Mouse (Mus musculus): ENCODE data around the gene Ankrd31.
A peak's percentile ranks its signal among the peaks of the same experiment; 100 is the strongest.
"Not testable (repeated sequence)": the region's sequence is repeated elsewhere in the genome, so short reads cannot be mapped to it uniquely, and the experiment has no call there.

The Ankrd31 gene

DNA sequence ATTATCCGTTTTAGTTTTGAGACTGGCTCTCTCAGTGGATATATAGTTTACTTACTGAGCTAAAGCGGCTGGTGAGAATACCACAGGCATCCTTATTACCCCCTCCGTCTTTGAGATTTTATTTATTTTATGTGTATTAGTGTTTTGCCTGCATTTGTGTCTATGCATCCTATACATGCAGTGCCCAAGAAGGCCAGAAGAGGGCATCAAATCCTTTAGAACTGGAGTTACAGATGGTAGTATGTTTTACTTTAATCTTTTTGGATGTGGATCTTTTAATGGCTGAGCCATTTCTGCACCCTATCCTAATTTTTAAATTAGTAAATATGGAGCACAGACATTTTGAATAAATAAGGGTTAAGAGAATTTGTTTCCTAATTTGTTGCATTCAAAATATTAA is 107.1 kb downstream of the Ankrd31 start:
- peak; percentile 23 to 69 for DNase-seq (ENCODE audit: low spot score in 2 of 2)

DNA sequence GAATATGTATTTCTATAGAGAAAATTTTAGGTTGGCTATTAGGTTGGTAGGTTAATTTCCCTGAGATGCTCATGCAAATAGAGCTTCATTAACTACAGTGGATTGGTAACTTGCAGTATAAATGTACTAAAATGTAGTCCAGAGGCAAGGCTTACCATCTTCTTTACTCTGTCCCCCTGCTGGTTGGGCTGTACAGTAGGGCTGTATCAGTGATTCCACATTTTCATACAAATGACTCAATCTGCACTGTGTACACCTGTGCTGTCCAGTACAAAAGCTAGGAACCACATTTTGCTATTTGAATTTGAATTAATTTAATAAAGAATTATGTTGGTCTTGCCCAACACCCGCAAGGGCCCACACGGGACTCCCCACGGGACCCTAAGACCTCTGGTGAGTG is 111.1 kb downstream of the Ankrd31 start:
- DNase-seq (ENCODE audit: low spot score in 2 of 2), result no peak

- DNase-seq (ENCODE audit: low spot score in 2 of 2), result no peak
Measured at GRCm38 (mm10) chr13:96870742-96871141, 122.7 kb downstream of the Ankrd31 start.

GRCm38 (mm10) chr13:96874071-96874470 is 126.0 kb downstream of the Ankrd31 start:
- no peak for DNase-seq (ENCODE audit: low spot score in 2 of 2)

DNA sequence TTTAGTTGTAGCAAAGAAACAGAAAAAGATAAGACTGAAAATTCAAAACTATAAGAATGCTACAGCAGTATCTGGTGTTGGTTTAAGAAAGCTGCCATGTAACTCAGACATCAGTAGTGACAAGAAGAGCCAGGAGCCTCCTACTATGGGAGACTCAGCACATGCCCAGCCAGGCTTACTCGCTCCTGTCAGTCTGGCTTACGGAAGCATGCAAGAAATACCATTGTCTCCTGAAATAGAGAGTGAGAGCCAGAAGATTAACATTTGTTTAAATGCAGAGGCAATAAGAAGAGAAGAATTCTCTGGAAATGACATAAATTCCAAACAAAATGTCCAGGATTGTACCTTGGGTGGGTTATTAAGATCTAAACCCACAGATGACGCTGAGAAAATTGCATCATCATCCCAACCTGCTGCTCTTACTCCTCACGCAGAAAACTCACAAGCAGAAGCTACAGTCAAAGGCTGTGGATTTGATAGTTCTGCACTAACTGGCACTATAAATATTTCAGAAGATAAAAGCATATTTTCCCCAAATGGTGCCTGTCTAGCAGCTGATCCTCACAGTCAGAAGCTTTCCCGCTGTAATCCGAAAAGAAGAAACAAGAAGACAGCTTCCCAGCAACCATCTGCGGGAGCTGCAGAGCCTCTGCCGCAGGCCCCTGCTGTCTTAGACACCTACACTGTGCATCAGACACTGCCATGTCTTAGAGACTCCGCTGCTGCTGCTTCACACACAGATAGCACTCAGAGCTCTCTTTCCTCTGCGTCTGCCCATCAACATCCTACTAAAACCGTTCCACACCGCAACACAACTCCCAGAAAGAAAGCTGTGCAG is 130.4 kb downstream of the Ankrd31 start:
- no peak for DNase-seq (ENCODE audit: low spot score in 2 of 2)

- DNase-seq (ENCODE audit: low spot score in 2 of 2), result no peak
Measured at GRCm38 (mm10) chr13:96884534-96884933, 136.5 kb downstream of the Ankrd31 start.

GRCm38 (mm10) chr13:96889985-96890384 is 141.9 kb downstream of the Ankrd31 start:
- no peak for DNase-seq (ENCODE audit: low spot score in 2 of 2)

DNA sequence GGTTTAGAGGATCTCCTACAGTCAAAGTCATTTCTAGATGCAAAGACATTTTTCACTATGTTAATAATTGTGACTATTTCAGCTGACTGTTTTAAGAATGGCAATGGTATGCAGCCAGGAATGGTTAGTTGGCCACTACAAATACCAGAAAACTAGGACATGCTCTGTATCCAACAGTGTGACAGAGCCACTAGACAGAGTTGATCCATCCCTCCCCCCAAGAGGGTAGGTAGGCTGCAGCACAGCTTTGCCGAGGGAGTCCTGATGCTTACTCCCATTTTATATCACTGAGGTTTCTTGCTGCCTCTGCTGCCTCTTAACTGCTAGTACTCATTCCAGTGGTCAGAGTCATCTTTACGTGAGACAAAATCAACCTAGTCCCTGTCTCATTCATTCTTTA is 147.1 kb downstream of the Ankrd31 start:
- no peak for DNase-seq (ENCODE audit: low spot score in 2 of 2)

DNA sequence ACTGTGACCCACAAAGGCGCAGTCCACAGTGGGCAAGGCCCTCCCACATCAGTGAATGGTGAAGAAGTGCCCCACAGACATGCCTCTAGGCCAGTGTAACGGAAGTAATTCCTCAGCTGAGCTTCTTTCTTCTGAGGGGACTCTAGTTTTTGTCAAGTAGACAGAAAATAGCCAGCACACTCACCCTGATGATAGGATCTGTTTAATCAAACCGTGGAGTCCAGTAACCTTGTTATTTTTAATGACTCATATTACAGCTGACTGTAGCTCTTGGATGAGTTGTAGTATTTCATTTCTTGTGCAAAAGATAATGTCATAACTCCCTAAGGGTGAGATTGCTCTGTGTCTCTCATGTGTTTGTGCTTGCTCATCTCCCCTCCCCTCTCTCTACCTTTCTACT is 158.6 kb downstream of the Ankrd31 start:
- DNase-seq (ENCODE audit: low spot score in 2 of 2), result no peak

DNA sequence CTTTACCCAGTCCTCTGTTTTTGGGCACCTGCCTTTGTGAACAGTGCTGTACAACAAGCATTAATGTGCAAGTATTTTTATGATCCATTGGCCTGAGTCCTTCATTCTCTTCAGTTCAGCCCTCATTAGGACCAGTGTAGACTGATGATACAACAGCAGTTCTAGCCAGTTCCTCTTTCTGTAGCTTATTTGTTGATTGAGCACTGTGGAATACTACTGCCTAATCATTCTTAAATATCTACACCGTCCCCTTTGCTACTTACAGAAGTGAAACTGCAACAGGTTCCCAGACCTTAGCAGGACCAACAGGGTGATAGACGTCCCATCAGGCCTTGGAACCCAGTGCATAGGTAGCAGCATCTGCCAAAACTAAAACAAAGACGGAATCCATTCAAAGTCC is 163.1 kb downstream of the Ankrd31 start:
- no peak for DNase-seq (ENCODE audit: low spot score in 2 of 2)

DNA sequence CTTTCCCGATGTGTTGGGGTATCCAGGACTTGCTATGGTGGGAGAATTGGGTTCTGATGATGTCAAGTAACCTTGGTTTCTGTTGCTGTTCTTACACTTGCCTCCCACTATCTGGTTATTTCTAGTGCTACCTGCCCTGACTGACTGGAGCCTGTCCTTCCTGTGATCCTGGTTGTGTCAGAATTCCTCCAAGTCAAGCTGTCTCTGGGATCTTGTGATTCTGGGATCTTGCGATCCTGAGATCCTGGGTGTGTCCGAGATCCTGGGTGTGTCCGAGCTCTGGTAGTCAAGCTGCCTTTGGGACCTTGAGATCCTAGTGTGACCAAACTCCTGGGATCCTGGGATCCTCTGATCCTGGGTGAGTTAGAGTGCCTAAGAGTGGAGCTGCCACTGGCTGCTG is 175.1 kb downstream of the Ankrd31 start:
- DNase-seq (ENCODE audit: low spot score in 2 of 2), result not testable (repeated sequence)

DNA sequence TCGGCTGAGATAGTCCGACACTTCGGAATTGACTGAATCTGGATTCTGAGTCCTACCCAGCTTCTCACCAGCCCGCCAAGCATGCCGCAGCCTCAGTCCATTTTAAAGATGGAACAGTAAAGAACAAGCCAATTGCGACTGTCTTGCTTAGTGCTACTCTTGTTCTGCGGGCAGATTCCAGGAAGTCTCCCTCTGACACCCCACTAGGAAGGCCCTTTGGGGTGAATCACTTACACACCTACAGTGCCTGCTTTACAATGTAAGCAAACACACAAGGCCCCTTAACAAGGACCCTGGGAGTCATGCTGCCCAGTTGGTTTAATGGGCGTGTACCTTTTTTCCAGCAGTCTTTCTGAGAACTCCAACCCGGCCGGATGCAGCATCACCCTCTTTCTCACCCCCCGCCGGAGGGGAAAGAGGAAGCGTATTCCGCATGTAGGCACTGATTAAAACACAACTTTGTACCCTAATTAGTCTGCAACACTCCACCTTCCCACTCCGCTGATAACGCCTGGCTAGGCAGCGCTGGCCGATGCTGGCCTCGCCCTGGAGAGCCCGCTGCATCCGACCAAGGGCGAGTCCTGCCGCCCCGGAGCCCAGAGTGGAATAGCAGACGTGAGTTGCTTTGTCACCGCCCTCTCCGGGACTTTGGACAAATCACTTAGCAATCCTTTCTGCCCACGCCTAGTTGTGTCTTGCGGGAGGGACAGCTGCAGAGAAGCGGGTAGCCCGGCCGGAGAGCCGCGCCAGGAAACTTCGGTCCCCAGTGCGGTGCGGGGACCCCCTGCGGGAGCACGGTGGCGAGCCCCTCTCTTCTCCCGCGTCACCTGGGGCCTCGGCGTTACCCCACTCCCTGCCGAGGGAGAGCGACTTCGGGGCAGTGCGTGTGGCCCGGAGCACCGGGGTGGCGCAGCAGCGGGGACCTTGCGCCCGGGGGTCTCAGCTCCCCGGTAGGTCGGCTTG is 176.2 kb downstream of the Ankrd31 start, which contains the start of gene Gcnt4:
Gcnt4 (plus strand) TSS at position 691 of the 963 bp plus-strand sequence.
- peak; percentile 20 to 30 for DNase-seq (ENCODE audit: low spot score in 2 of 2)

- DNase-seq (ENCODE audit: low spot score in 2 of 2), result no peak
Measured at GRCm38 (mm10) chr13:96924985-96925745, 177.1 kb downstream of the Ankrd31 start.

DNA sequence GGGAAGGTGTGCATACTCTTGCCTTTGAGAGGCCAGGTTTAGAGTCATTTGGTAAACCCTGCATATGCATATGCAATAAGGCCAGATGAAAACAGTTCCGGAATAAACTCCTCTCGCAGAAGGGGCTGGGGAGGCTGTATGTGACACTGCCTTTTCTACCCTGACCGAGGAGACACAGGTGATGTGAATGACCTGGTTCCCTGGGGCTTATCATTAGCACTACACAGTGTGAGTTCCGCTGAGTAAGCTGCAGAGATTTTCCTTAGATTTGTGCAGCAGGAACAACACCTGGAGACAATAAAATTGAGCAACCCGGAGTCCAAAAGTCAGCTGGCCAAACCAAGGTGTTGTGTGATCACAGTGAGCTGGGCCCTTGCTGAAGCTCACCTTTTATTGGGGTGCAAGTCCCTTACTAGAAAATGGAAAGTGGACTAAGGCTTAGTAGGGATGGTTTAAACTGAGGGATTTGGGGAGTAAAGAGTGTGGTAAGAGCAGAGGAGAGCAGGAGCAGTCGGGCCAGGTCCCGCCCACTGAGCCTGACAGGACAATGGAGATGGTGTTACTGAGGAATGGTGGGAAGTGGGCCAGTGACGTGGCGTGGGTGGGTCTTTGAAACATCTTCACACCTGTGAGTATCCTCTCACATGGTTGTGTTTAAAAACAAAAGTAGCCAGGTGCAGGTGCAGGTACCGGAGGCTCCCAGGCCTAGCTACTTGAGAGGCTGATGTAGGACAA is 178.1 kb downstream of the Ankrd31 start:
- no peak for DNase-seq (ENCODE audit: low spot score in 2 of 2)

GRCm38 (mm10) chr13:96927781-96928180 is 179.7 kb downstream of the Ankrd31 start:
- no peak for DNase-seq (ENCODE audit: low spot score in 2 of 2)

GRCm38 (mm10) chr13:96928432-96929039 is 180.5 kb downstream of the Ankrd31 start:
- no peak for DNase-seq (ENCODE audit: low spot score in 2 of 2)

DNA sequence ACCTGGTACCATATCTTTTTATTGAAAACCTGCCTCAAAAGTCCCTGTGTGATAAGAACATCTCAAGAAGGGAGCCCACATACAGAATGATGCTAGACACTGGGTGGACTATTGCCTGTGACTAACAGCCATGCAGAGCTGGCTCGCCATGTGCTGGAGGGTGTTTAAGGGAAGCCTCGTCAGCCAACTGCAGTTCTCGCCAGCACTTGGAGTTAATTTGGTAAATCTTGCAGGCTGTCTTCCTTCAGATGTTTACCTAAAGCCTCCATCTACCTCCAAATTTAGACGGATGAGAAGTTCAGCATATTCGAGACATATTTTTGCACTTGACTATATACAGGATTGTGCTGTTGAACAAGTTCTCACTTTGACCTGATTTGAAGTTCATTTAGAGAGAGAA is 184.7 kb downstream of the Ankrd31 start:
- no peak for DNase-seq (ENCODE audit: low spot score in 2 of 2)

DNA sequence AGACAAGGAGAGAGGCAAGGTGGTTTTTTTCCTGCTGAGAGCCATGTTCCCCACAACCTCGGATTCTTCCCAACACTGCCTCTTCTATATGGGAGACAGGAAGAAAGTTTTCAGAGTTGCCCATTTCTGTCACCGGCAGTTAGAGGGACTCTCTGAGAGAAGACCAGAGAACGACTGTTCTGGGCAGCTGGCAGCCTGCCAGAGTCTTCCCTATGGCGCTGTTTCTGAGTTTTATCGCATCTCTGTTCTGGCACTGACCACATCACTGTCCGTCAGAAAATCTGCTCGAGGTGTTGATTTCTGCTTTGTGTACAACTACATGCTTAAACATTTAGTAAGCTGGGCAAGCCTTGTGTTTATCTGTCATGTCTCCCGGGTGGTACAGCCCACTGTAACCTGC is 185.3 kb downstream of the Ankrd31 start:
- DNase-seq (ENCODE audit: low spot score in 2 of 2), result no peak

- DNase-seq (ENCODE audit: low spot score in 2 of 2), result no peak
Measured at GRCm38 (mm10) chr13:96936173-96936777, 188.2 kb downstream of the Ankrd31 start.

DNA sequence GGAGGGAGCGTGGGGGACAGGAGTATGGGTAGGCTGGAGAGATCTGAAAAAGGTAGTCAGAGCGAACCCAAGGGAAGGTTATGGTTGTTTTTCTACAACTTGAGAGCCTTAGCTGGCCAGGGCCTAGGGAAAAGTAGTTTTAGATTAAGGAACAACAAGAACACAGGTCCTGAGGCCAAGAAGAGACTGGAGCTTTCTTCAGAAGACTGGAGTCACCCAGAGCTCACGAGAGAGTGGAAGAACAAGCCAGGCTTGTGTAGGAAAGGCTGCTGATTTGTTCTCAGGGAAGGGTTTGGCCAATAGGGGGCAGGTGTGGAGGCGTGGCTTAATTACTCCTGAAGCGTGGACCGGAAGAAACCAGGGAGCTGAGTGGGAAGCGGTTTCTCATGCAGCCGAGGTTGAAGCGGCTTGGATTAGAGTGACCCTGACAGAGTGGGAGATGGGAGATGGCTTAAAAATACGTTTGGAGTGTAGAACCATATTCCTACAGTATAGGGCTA is 189.0 kb downstream of the Ankrd31 start:
- DNase-seq (ENCODE audit: low spot score in 2 of 2), result no peak

Measured in spleen, postnatal 10 days (tissue).